Mouse (Mus musculus) ES-Bruce4 (cell line): ENCODE measurements around the gene Frmd4a.

Source experiments
- CTCF ChIP-seq: IDR thresholded peaks from one replicate; pipeline ENCODE4 v1.8.1; 2011; ENCODE audit warnings: low read depth, low read length
- POLR2A ChIP-seq: IDR thresholded peaks from one replicate; pipeline ENCODE4 v1.8.1; 2011; ENCODE audit warnings: low read length; ENCODE audit not compliant: insufficient read depth

GRCm38 (mm10) chr2:4361981-4362834 lies 344.7 kb downstream of the Frmd4a start:
- TF ChIP-seq POLR2A, result no peak
- TF ChIP-seq CTCF, result no peak
